Mouse (Mus musculus) lung, postnatal 25 days (tissue): ENCODE results near the gene Cyp2f2.

ENCODE experiments used
- DNase-seq: peaks from one replicate; pipeline ENCODE4 v3.0.0; 2022; ENCODE audit warnings: low spot score

Gene Cyp2f2

GRCm38 (mm10) chr7:27119676-27120075 lies at the start of gene Cyp2f2:
Gene Cyp2f2, plus strand, starts transcription at chr7:27119909.
- peak; percentile 51 for DNase-seq

- DNase-seq = peak; percentile 6
Measured at GRCm38 (mm10) chr7:27078641-27079040, 41.1 kb upstream of the Cyp2f2 start.

- no peak for DNase-seq
Measured at GRCm38 (mm10) chr7:27081625-27082024, 38.1 kb upstream of the Cyp2f2 start.

GRCm38 (mm10) chr7:27091039-27091438 lies 28.7 kb upstream of the Cyp2f2 start:
- DNase-seq = no peak

- DNase-seq = peak; percentile 39
Measured at GRCm38 (mm10) chr7:27092038-27092703, 27.5 kb upstream of the Cyp2f2 start.

GRCm38 (mm10) chr7:27092882-27093281 lies 26.8 kb upstream of the Cyp2f2 start:
- DNase-seq = no peak

GRCm38 (mm10) chr7:27104882-27105281 lies 14.8 kb upstream of the Cyp2f2 start:
- no peak for DNase-seq

GRCm38 (mm10) chr7:27110327-27110726 lies 9.4 kb upstream of the Cyp2f2 start:
- peak; percentile 59 for DNase-seq

GRCm38 (mm10) chr7:27111038-27111437 lies 8.7 kb upstream of the Cyp2f2 start:
- DNase-seq = peak; percentile 74

- DNase-seq = no peak
Measured at GRCm38 (mm10) chr7:27111987-27112386, 7.7 kb upstream of the Cyp2f2 start.

- peak; percentile 86 for DNase-seq
Measured at GRCm38 (mm10) chr7:27118033-27118511, 1.6 kb upstream of the Cyp2f2 start.

GRCm38 (mm10) chr7:27124305-27124832 lies 4.7 kb downstream of the Cyp2f2 start:
- DNase-seq = no peak

- DNase-seq = no peak
Measured at GRCm38 (mm10) chr7:27124969-27125368, 5.3 kb downstream of the Cyp2f2 start.

- DNase-seq = peak; percentile 53
Measured at GRCm38 (mm10) chr7:27128162-27128561, 8.5 kb downstream of the Cyp2f2 start.

GRCm38 (mm10) chr7:27128946-27129345 lies 9.2 kb downstream of the Cyp2f2 start:
- no peak for DNase-seq

GRCm38 (mm10) chr7:27129811-27130210 lies 10.1 kb downstream of the Cyp2f2 start:
- DNase-seq = no peak

GRCm38 (mm10) chr7:27130521-27131370 lies 11.0 kb downstream of the Cyp2f2 start:
- no peak for DNase-seq

- DNase-seq = no peak
Measured at GRCm38 (mm10) chr7:27131387-27131786, 11.7 kb downstream of the Cyp2f2 start.

- no peak for DNase-seq
Measured at GRCm38 (mm10) chr7:27132588-27132987, 12.9 kb downstream of the Cyp2f2 start.

GRCm38 (mm10) chr7:27133156-27133555 lies 13.4 kb downstream of the Cyp2f2 start:
- no peak for DNase-seq

- no peak for DNase-seq
Measured at GRCm38 (mm10) chr7:27133757-27134156, 14.0 kb downstream of the Cyp2f2 start.

GRCm38 (mm10) chr7:27136410-27136996 lies 16.8 kb downstream of the Cyp2f2 start:
- DNase-seq = no peak
